ENCODE assay signal across 37 mouse cellular contexts in genomic region chr16:79086550-79086949, GRCm38 (mm10). TPM values are rescaled to one million over a fixed set of nuclear protein-coding genes. Genes with fewer than 3 reads are reported as not detected.
"Had no signal": no experiment of that assay in that cellular context is flagged by ENCODE, and none has a peak within 500 bp of the region (broad histone marks: within the 10 kb centered on the region; RNA-seq: fewer than 3 reads in every experiment).

No protein-coding gene starts in this region.

- H3K4me3 ChIP-seq: embryonic facial prominence, embryonic 10.5 days; embryonic facial prominence, embryonic 12.5 days; embryonic facial prominence, embryonic 13.5 days; embryonic facial prominence, embryonic 15.5 days; erythroblast, embryonic 14.5 days; forebrain, embryonic 10.5 days; forebrain, embryonic 12.5 days; forebrain, embryonic 13.5 days; forebrain, embryonic 15.5 days; gastrocnemius, adult 2 months had no signal

- H3K9me3 ChIP-seq: embryonic facial prominence, embryonic 10.5 days; embryonic facial prominence, embryonic 12.5 days; embryonic facial prominence, embryonic 13.5 days; embryonic facial prominence, embryonic 15.5 days; forebrain, embryonic 10.5 days; forebrain, embryonic 12.5 days; forebrain, embryonic 13.5 days; forebrain, embryonic 15.5 days had no signal

- DNase-seq: cerebellum, adult 2 months; cerebellum, adult 8-10 months; cerebellum, adult 9-10 months; cerebellum, adult 9-11 months; cerebellum, postnatal 10 days; cerebellum, postnatal 14 days; cerebellum, postnatal 25 days; cerebellum, postnatal 36 days; embryo, embryonic 11 days; forebrain, postnatal 0 days; gastrocnemius, adult 2 months; gastrocnemius, postnatal 10 days; gastrocnemius, postnatal 14 days; gastrocnemius, postnatal 25 days; gastrocnemius, postnatal 36 days; heart, adult 11 months; heart, adult 18-20 months had no signal

- H3K27ac ChIP-seq: embryonic facial prominence, embryonic 10.5 days; embryonic facial prominence, embryonic 12.5 days; embryonic facial prominence, embryonic 13.5 days; embryonic facial prominence, embryonic 15.5 days; forebrain, embryonic 10.5 days; forebrain, embryonic 12.5 days; forebrain, embryonic 13.5 days; forebrain, embryonic 15.5 days; gastrocnemius, adult 2 months had no signal

- H3K9ac ChIP-seq: embryonic facial prominence, embryonic 12.5 days; embryonic facial prominence, embryonic 13.5 days; embryonic facial prominence, embryonic 15.5 days; forebrain, embryonic 12.5 days; forebrain, embryonic 13.5 days; forebrain, embryonic 15.5 days; forebrain, postnatal 0 days had no signal

- H3K27me3 ChIP-seq: embryonic facial prominence, embryonic 12.5 days; embryonic facial prominence, embryonic 13.5 days; embryonic facial prominence, embryonic 15.5 days; forebrain, embryonic 12.5 days; forebrain, embryonic 13.5 days; forebrain, embryonic 15.5 days had no signal

- ATAC-seq: forebrain, embryonic 13.5 days; forebrain, embryonic 14.5 days; forebrain, embryonic 15.5 days; forebrain, embryonic 16.5 days; forebrain, postnatal 0 days had no signal

- H3K4me1 ChIP-seq: embryonic facial prominence, embryonic 10.5 days; embryonic facial prominence, embryonic 12.5 days; embryonic facial prominence, embryonic 13.5 days; embryonic facial prominence, embryonic 15.5 days; forebrain, embryonic 10.5 days; forebrain, embryonic 12.5 days; forebrain, embryonic 13.5 days; forebrain, embryonic 15.5 days had no signal

- H3K4me2 ChIP-seq: embryonic facial prominence, embryonic 12.5 days; embryonic facial prominence, embryonic 13.5 days; embryonic facial prominence, embryonic 15.5 days; forebrain, embryonic 12.5 days; forebrain, embryonic 13.5 days; forebrain, embryonic 15.5 days had no signal

- H3K36me3 ChIP-seq: embryonic facial prominence, embryonic 10.5 days; embryonic facial prominence, embryonic 12.5 days; embryonic facial prominence, embryonic 13.5 days; embryonic facial prominence, embryonic 15.5 days; forebrain, embryonic 10.5 days; forebrain, embryonic 12.5 days; forebrain, embryonic 15.5 days had no signal

RNA-seq across cellular contexts. Expression of gene Tmprss15, which starts 4.3 kb away (rescaled TPM):
- total RNA-seq: common myeloid progenitor, adult 5-6 weeks; forebrain, postnatal 0 days; gastrocnemius, adult 18-20 months; gastrocnemius, adult 2 months; gastrocnemius, adult 8-10 months; gastrocnemius, postnatal 10 days; gastrocnemius, postnatal 14 days; gastrocnemius, postnatal 25 days; gastrocnemius, postnatal 36 days; gastrocnemius, postnatal 4 days; granulocyte monocyte progenitor cell, adult 5-6 weeks; heart, adult 18-20 months had no signal
- polyA plus RNA-seq: cerebellum, adult 2 months; cortical plate, adult 2 months; embryonic facial prominence, embryonic 10.5 days; embryonic facial prominence, embryonic 11.5 days; embryonic facial prominence, embryonic 12.5 days; embryonic facial prominence, embryonic 13.5 days; embryonic facial prominence, embryonic 14.5 days; embryonic facial prominence, embryonic 15.5 days; erythroblast, embryonic 14.5 days; forebrain, embryonic 10.5 days; forebrain, embryonic 12.5 days; forebrain, embryonic 13.5 days; forebrain, embryonic 15.5 days; forebrain, embryonic 16.5 days; forebrain, postnatal 0 days; gonadal fat pad, adult 2 months had no signal
